ENCODE assay signal across 24 mouse cellular contexts in the genomic region with DNA sequence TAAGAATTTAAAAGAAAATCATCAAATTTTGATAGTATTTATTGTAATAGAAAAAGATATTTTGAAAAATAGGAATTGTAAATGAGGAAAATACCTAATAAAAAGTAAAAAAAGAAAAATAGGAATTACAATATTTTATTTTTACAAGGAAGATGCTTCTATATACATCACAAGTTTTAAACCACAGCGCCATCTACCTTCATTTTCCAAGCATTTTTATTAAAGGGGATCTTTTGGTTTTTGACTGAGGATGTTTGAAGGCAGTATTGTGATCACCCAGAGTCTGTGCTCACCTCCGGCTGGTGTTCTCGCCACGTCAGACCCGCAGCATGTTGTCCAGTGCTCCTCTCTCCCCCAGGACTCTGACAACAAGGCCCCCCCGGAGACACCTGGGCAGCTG. TPM values are rescaled to one million over a fixed set of nuclear protein-coding genes. Genes with fewer than 3 reads are reported as not detected.
DNase-seq lines count a peak whose midpoint lies in the region; ATAC-seq and TF ChIP-seq lines count a peak whose summit lies in the region.
"Had no signal": no experiment of that assay in that cellular context is flagged by ENCODE, and none has a peak within 500 bp of the region (broad histone marks: within the 10 kb centered on the region; RNA-seq: fewer than 3 reads in every experiment).

No protein-coding gene starts in this region.

- 0 out of 2 replicates have a peak, but pooled peaks have one; percentile 9 for ATAC-seq in hindbrain, embryonic 12.5 days (ENCODE audit: low FRiP score)
- ATAC-seq in hindbrain, embryonic 14.5 days (ENCODE audit: low FRiP score), result no peak
- ATAC-seq in neural tube, embryonic 13.5 days (ENCODE audit: low read depth), result no peak
- no peak; the same call in 1 of the 2 replicates for ATAC-seq in neural tube, embryonic 15.5 days (ENCODE audit: low FRiP score)
- ATAC-seq in stomach, postnatal 0 days (ENCODE audit: low FRiP score, low TSS enrichment), result no peak
- ATAC-seq: intestine, embryonic 15.5 days; liver, postnatal 0 days had no signal

- H3K4me2 ChIP-seq in hindbrain, embryonic 12.5 days (replicated peaks), result no peak overlapping the region
- H3K4me2 ChIP-seq in hindbrain, embryonic 14.5 days (replicated peaks), result no peak overlapping the region
- H3K4me2 ChIP-seq in neural tube, embryonic 13.5 days, result no peak overlapping the region
- no peak overlapping the region for H3K4me2 ChIP-seq in neural tube, embryonic 15.5 days
- H3K4me2 ChIP-seq in stomach, postnatal 0 days (replicated peaks; ENCODE audit: low read depth), result no peak overlapping the region
- H3K4me2 ChIP-seq: intestine, embryonic 15.5 days; limb, embryonic 12.5 days; liver, embryonic 11.5 days; midbrain, embryonic 12.5 days had no signal

- peak; percentile 61 for TF ChIP-seq CTCF in layer of hippocampus, adult 2 months (conservative IDR thresholded peaks at IDR 0.05)
- peak; percentile 20; the same call in 1 of the 2 replicates for TF ChIP-seq CTCF in stomach, postnatal 0 days (IDR thresholded peaks at IDR 0.05; ENCODE audit: low read depth)

- peaks cover 86% of the 10 kb centered on the region for H3K36me3 ChIP-seq in hindbrain, embryonic 12.5 days
- peaks cover 88% of the 10 kb centered on the region for H3K36me3 ChIP-seq in hindbrain, embryonic 14.5 days (replicated peaks; ENCODE audit: control insufficient read depth, insufficient read depth)
- peaks cover 75% of the 10 kb centered on the region for H3K36me3 ChIP-seq in neural tube, embryonic 13.5 days
- H3K36me3 ChIP-seq in neural tube, embryonic 15.5 days, result peaks cover 62% of the 10 kb centered on the region
- peaks cover 13% of the 10 kb centered on the region; the same call in 1 of the 2 replicates for H3K36me3 ChIP-seq in stomach, postnatal 0 days (ENCODE audit: control insufficient read depth, insufficient read depth, low read length)

- no peak for TF ChIP-seq EP300 in stomach, postnatal 0 days (optimal IDR thresholded peaks at IDR 0.05)

- no peak for DNase-seq in hindbrain, embryonic 14.5 days (ENCODE audit: low spot score)
- no peak for DNase-seq in layer of hippocampus, adult 2 months (ENCODE audit: low spot score in 2 of 2)
- DNase-seq in layer of hippocampus, adult 9-11 months, result no peak
- DNase-seq in stomach, postnatal 0 days (ENCODE audit: low spot score), result no peak
- no peak for DNase-seq in spleen, postnatal 14 days (ENCODE audit: low spot score in 2 of 2)
- DNase-seq: adrenal gland, adult 2 months; B cell, adult 2 months; cerebellum, adult 18-20 months; heart, postnatal 4 days; liver, postnatal 0 days; lung, postnatal 14 days had no signal

- no peaks in the 10 kb centered on the region for H3K27me3 ChIP-seq in hindbrain, embryonic 12.5 days
- H3K27me3 ChIP-seq in hindbrain, embryonic 14.5 days (ENCODE audit: control insufficient read depth, insufficient read depth, low read length), result no peaks in the 10 kb centered on the region
- H3K27me3 ChIP-seq in neural tube, embryonic 13.5 days, result no peaks in the 10 kb centered on the region
- H3K27me3 ChIP-seq in neural tube, embryonic 15.5 days (replicated peaks), result no peaks in the 10 kb centered on the region
- H3K27me3 ChIP-seq in stomach, postnatal 0 days (ENCODE audit: control insufficient read depth, insufficient read depth, low read length), result no peaks in the 10 kb centered on the region
- H3K27me3 ChIP-seq: CH12.LX; intestine, embryonic 15.5 days; limb, embryonic 12.5 days; midbrain, embryonic 12.5 days had no signal

- 89% methylated on average over 6 of the region's 6 CpGs for WGBS in hindbrain, embryonic 12.5 days
- 81% methylated on average over 6 of the region's 6 CpGs for WGBS in hindbrain, embryonic 14.5 days
- WGBS in neural tube, embryonic 13.5 days, result 96% methylated on average over 6 of the region's 6 CpGs
- 87% methylated on average over 6 of the region's 6 CpGs for WGBS in neural tube, embryonic 15.5 days
- WGBS in stomach, postnatal 0 days, result 89% methylated on average over 6 of the region's 6 CpGs

- H3K4me1 ChIP-seq in hindbrain, embryonic 12.5 days, result 0 out of 2 replicates have a peak, but pooled peaks cover 6% of the 10 kb centered on the region
- H3K4me1 ChIP-seq in hindbrain, embryonic 14.5 days (replicated peaks; ENCODE audit: control insufficient read depth, insufficient read depth, low read length), result peaks cover 7% of the 10 kb centered on the region; the same call in 1 of the 2 replicates
- peaks cover 13% of the 10 kb centered on the region for H3K4me1 ChIP-seq in neural tube, embryonic 13.5 days (replicated peaks)
- peaks cover 10% of the 10 kb centered on the region for H3K4me1 ChIP-seq in neural tube, embryonic 15.5 days
- no peaks in the 10 kb centered on the region for H3K4me1 ChIP-seq in stomach, postnatal 0 days (replicated peaks; ENCODE audit: control insufficient read depth, insufficient read depth)
- H3K4me1 ChIP-seq: intestine, embryonic 15.5 days; midbrain, embryonic 12.5 days had no signal

- H3K4me3 ChIP-seq in hindbrain, embryonic 12.5 days, result no peak overlapping the region
- no peak overlapping the region for H3K4me3 ChIP-seq in hindbrain, embryonic 14.5 days (replicated peaks; ENCODE audit: low read length)
- H3K4me3 ChIP-seq in layer of hippocampus, adult 2 months, result no peak overlapping the region
- no peak overlapping the region for H3K4me3 ChIP-seq in neural tube, embryonic 13.5 days
- H3K4me3 ChIP-seq in neural tube, embryonic 15.5 days (replicated peaks), result no peak overlapping the region
- H3K4me3 ChIP-seq in stomach, postnatal 0 days (ENCODE audit: low read depth, low read length), result no peak overlapping the region
- H3K4me3 ChIP-seq: heart, embryonic 10.5 days; intestine, embryonic 15.5 days; limb, embryonic 12.5 days; midbrain, embryonic 12.5 days had no signal

- H3K9me3 ChIP-seq in hindbrain, embryonic 12.5 days (replicated peaks), result no peaks in the 10 kb centered on the region
- H3K9me3 ChIP-seq in hindbrain, embryonic 14.5 days (ENCODE audit: control insufficient read depth, low read length), result no peaks in the 10 kb centered on the region
- H3K9me3 ChIP-seq in neural tube, embryonic 13.5 days, result no peaks in the 10 kb centered on the region
- no peaks in the 10 kb centered on the region for H3K9me3 ChIP-seq in neural tube, embryonic 15.5 days (replicated peaks)
- H3K9me3 ChIP-seq in stomach, postnatal 0 days (ENCODE audit: control insufficient read depth, low read length), result no peaks in the 10 kb centered on the region
- H3K9me3 ChIP-seq: G1E; heart, embryonic 10.5 days; intestine, embryonic 15.5 days; limb, embryonic 12.5 days; midbrain, embryonic 12.5 days had no signal

- H3K27ac ChIP-seq in hindbrain, embryonic 12.5 days, result no peak overlapping the region
- no peak overlapping the region for H3K27ac ChIP-seq in hindbrain, embryonic 14.5 days
- H3K27ac ChIP-seq in layer of hippocampus, adult 2 months, result no peak overlapping the region
- peak overlapping the region; percentile 52; the same call in 1 of the 2 replicates for H3K27ac ChIP-seq in neural tube, embryonic 13.5 days (replicated peaks)
- H3K27ac ChIP-seq in neural tube, embryonic 15.5 days (replicated peaks), result no peak overlapping the region
- H3K27ac ChIP-seq in stomach, postnatal 0 days (replicated peaks), result no peak overlapping the region
- H3K27ac ChIP-seq: heart, embryonic 10.5 days; intestine, embryonic 15.5 days; limb, embryonic 12.5 days; midbrain, embryonic 12.5 days had no signal

- H3K9ac ChIP-seq in hindbrain, embryonic 12.5 days, result no peak overlapping the region
- no peak overlapping the region for H3K9ac ChIP-seq in hindbrain, embryonic 14.5 days
- no peak overlapping the region for H3K9ac ChIP-seq in neural tube, embryonic 13.5 days
- no peak overlapping the region for H3K9ac ChIP-seq in neural tube, embryonic 15.5 days (replicated peaks)
- H3K9ac ChIP-seq in stomach, postnatal 0 days (ENCODE audit: low read length), result no peak overlapping the region
- H3K9ac ChIP-seq: intestine, embryonic 15.5 days; limb, embryonic 12.5 days; liver, postnatal 0 days; midbrain, embryonic 12.5 days had no signal

RNA-seq across cellular contexts. Expression of gene Angptl7, which starts 5.1 kb away (rescaled TPM):
- 0.35 and 0.38 TPM in 2 replicates for polyA plus RNA-seq in hindbrain, embryonic 12.5 days (2016; fragmentation: Nextera tagmentation; extraction: Ambion mirVana)
- polyA plus RNA-seq in hindbrain, embryonic 14.5 days (2014; fragmentation: Nextera tagmentation; extraction: Ambion mirVana), result 0.31 and 0.50 TPM in 2 replicates
- total RNA-seq in layer of hippocampus, adult 2 months (2021), result under 1 TPM; 0.22 to 0.38 TPM
- polyA plus RNA-seq in neural tube, embryonic 13.5 days (2015; fragmentation: Nextera tagmentation; extraction: Ambion mirVana), result 0.22 and 0.43 TPM in 2 replicates
- polyA plus RNA-seq in neural tube, embryonic 15.5 days (2015; fragmentation: Nextera tagmentation; extraction: Ambion mirVana), result 0.36 and 0.61 TPM in 2 replicates
- polyA plus RNA-seq in stomach, postnatal 0 days (2015; fragmentation: Nextera tagmentation; extraction: Ambion mirVana), result 1.2 and 1.3 TPM in 2 replicates
- total RNA-seq: CH12.LX; megakaryocyte progenitor cell, adult 5-6 weeks; neutrophil, adult 5-6 weeks had no signal
- polyA plus RNA-seq: G1E; small intestine, adult 2 months had no signal

RNA-seq across cellular contexts. Expression of gene Mtor, which starts 46.7 kb away (rescaled TPM):
- polyA plus RNA-seq in hindbrain, embryonic 12.5 days (2016; fragmentation: Nextera tagmentation; extraction: Ambion mirVana), result 30.2 and 31.9 TPM in 2 replicates
- polyA plus RNA-seq in hindbrain, embryonic 14.5 days (2014; fragmentation: Nextera tagmentation; extraction: Ambion mirVana), result 30.2 and 36.1 TPM in 2 replicates
- total RNA-seq in layer of hippocampus, adult 2 months (2021), result 100 to 1,000 TPM in 1 of 2 experiments, 10 to 100 TPM in 1; 95.2 to 100 TPM
- polyA plus RNA-seq in neural tube, embryonic 13.5 days (2015; fragmentation: Nextera tagmentation; extraction: Ambion mirVana), result 21.4 and 23.0 TPM in 2 replicates
- 17.7 and 21.4 TPM in 2 replicates for polyA plus RNA-seq in neural tube, embryonic 15.5 days (2015; fragmentation: Nextera tagmentation; extraction: Ambion mirVana)
- polyA plus RNA-seq in stomach, postnatal 0 days (2015; fragmentation: Nextera tagmentation; extraction: Ambion mirVana), result 14.7 and 15.4 TPM in 2 replicates

RNA-seq across cellular contexts. Expression of gene Ubiad1, which starts 50.6 kb away (rescaled TPM):
- 20.4 and 22.2 TPM in 2 replicates for polyA plus RNA-seq in hindbrain, embryonic 12.5 days (2016; fragmentation: Nextera tagmentation; extraction: Ambion mirVana)
- 12.2 and 13.4 TPM in 2 replicates for polyA plus RNA-seq in hindbrain, embryonic 14.5 days (2014; fragmentation: Nextera tagmentation; extraction: Ambion mirVana)
- 1 to 10 TPM; 8.1 to 8.7 TPM for total RNA-seq in layer of hippocampus, adult 2 months (2021)
- polyA plus RNA-seq in neural tube, embryonic 13.5 days (2015; fragmentation: Nextera tagmentation; extraction: Ambion mirVana), result 15.0 and 19.0 TPM in 2 replicates
- polyA plus RNA-seq in neural tube, embryonic 15.5 days (2015; fragmentation: Nextera tagmentation; extraction: Ambion mirVana), result 17.7 and 19.7 TPM in 2 replicates
- 9.5 and 10.3 TPM in 2 replicates for polyA plus RNA-seq in stomach, postnatal 0 days (2015; fragmentation: Nextera tagmentation; extraction: Ambion mirVana)
